Mouse (Mus musculus) ES-E14 (cell line): ENCODE measurements around the gene Klhl12.

Experiments used
- CHD2 ChIP-seq: IDR thresholded peaks from 2 replicates; pipeline ENCODE4 v1.6.1; 2014; ENCODE audit warnings: mild to moderate bottlenecking, low read depth, low read length, inconsistent platforms
- HCFC1 ChIP-seq: IDR thresholded peaks from 2 replicates; pipeline ENCODE4 v1.6.1; 2012; ENCODE audit warnings: low read length, inconsistent platforms, borderline replicate concordance; ENCODE audit not compliant: insufficient read depth
- MAFK ChIP-seq: IDR thresholded peaks from 2 replicates; pipeline ENCODE4 v1.6.1; 2014; ENCODE audit warnings: mild to moderate bottlenecking, low read depth, low read length, inconsistent platforms; ENCODE audit not compliant: insufficient read depth
- ZC3H11A ChIP-seq: IDR thresholded peaks from 2 replicates; pipeline ENCODE4 v1.6.1; 2012; ENCODE audit warnings: low read depth, mild to moderate bottlenecking, inconsistent platforms, low read length, borderline replicate concordance
- ZNF384 ChIP-seq: IDR thresholded peaks from 2 replicates; pipeline ENCODE4 v1.6.1; 2012; ENCODE audit warnings: low read depth, low read length, inconsistent platforms

DNA sequence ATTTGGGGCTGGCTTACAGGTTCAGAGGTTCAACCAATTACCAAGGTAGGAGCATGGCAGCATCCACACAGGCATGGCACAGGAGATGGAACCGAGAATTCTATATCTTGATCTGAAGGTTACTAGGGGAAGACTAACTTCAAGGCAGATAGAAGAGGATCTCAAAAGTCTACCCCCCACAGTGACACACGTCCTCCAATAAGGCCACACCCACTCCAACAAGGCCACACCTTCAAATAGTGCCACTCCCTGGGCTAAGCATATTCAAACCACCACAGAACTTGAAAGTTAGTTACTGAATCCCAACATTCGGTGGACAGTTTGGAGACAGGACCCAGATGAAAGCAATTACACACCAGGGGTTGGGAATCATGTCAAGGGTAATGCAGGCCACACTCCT, 80.2 kb downstream of the Klhl12 start:
- TF ChIP-seq CHD2 (no peak), ZNF384 (no peak), ZC3H11A (no peak), HCFC1 (no peak), MAFK (no peak)
